Mouse (Mus musculus): ENCODE data around the gene Gigyf2.
"Not testable (repeated sequence)": the region's sequence is repeated elsewhere in the genome, so short reads cannot be mapped to it uniquely, and the experiment has no call there.

The Gigyf2 gene

GRCm38 (mm10) chr1:87447183-87448104 is 120.6 kb downstream of the Gigyf2 start:
- peak; percentile 17 to 49 for DNase-seq (ENCODE audit: low spot score in 2 of 2)

GRCm38 (mm10) chr1:87449432-87449831 is 122.6 kb downstream of the Gigyf2 start:
- no peak for DNase-seq (ENCODE audit: low spot score in 2 of 2)

GRCm38 (mm10) chr1:87456425-87456824 is 129.6 kb downstream of the Gigyf2 start:
- no peak for DNase-seq (ENCODE audit: low spot score in 2 of 2)

GRCm38 (mm10) chr1:87458045-87458444 is 131.2 kb downstream of the Gigyf2 start:
- DNase-seq (ENCODE audit: low spot score in 2 of 2): no peak

GRCm38 (mm10) chr1:87459856-87460255 is 133.1 kb downstream of the Gigyf2 start:
- DNase-seq (ENCODE audit: low spot score in 2 of 2): not testable (repeated sequence)

GRCm38 (mm10) chr1:87467469-87467868 is 140.7 kb downstream of the Gigyf2 start:
- DNase-seq (ENCODE audit: low spot score in 2 of 2): no peak

- no peak for DNase-seq (ENCODE audit: low spot score in 2 of 2)
These were observed 141.5 kb downstream of the Gigyf2 start for GRCm38 (mm10) chr1:87468321-87468720.

GRCm38 (mm10) chr1:87469971-87470370 is 143.2 kb downstream of the Gigyf2 start, which contains the start of gene Snorc:
Snorc (plus strand) TSS chr1:87470271.
- not testable (repeated sequence) for DNase-seq (ENCODE audit: low spot score in 2 of 2)

GRCm38 (mm10) chr1:87471914-87472313 is 145.1 kb downstream of the Gigyf2 start:
- DNase-seq (ENCODE audit: low spot score in 2 of 2): no peak

- DNase-seq (ENCODE audit: low spot score in 2 of 2): no peak
These were observed 145.8 kb downstream of the Gigyf2 start for GRCm38 (mm10) chr1:87472576-87472975.

GRCm38 (mm10) chr1:87475076-87475895 is 148.5 kb downstream of the Gigyf2 start:
- DNase-seq (ENCODE audit: low spot score in 2 of 2): peak; percentile 64 to 76

GRCm38 (mm10) chr1:87482546-87482945 is 155.7 kb downstream of the Gigyf2 start:
- no peak for DNase-seq (ENCODE audit: low spot score in 2 of 2)

- no peak for DNase-seq (ENCODE audit: low spot score in 2 of 2)
These were observed 159.6 kb downstream of the Gigyf2 start for GRCm38 (mm10) chr1:87486386-87486785.

GRCm38 (mm10) chr1:87492285-87492684 is 165.5 kb downstream of the Gigyf2 start:
- DNase-seq (ENCODE audit: low spot score in 2 of 2): no peak

GRCm38 (mm10) chr1:87493542-87493941 is 166.7 kb downstream of the Gigyf2 start:
- no peak for DNase-seq (ENCODE audit: low spot score in 2 of 2)

Data from frontal cortex, postnatal 14 days (tissue).